Comparison of ENCODE assay signal across 8 mouse cellular contexts in genomic region chr13:49015366-49016306, GRCm38 (mm10). TPM values are rescaled to one million over a fixed set of nuclear protein-coding genes. Genes with fewer than 3 reads are reported as not detected.
DNase-seq lines count a peak whose midpoint lies in the region; ATAC-seq and TF ChIP-seq lines count a peak whose summit lies in the region.

No protein-coding gene starts in this region.

- peak overlapping the region; percentile 64 for H3K4me2 ChIP-seq in limb, embryonic 13.5 days (replicated peaks)
- peak overlapping the region; percentile 48 for H3K4me2 ChIP-seq in midbrain, embryonic 13.5 days (replicated peaks)

- no peaks in the 10 kb centered on the region for H3K27me3 ChIP-seq in limb, embryonic 13.5 days
- H3K27me3 ChIP-seq in midbrain, embryonic 13.5 days: peaks cover 7% of the 10 kb centered on the region
- no peaks in the 10 kb centered on the region for H3K27me3 ChIP-seq in thymus, adult 2 months (ENCODE audit: control insufficient read depth, insufficient read depth, low read length)

- H3K4me3 ChIP-seq in limb, embryonic 13.5 days: peak overlapping the region; percentile 28
- peak overlapping the region; percentile 22 for H3K4me3 ChIP-seq in midbrain, embryonic 13.5 days (replicated peaks)
- peak overlapping the region; percentile 28 for H3K4me3 ChIP-seq in thymus, adult 2 months (ENCODE audit: control insufficient read depth, insufficient read depth, low read length)

- intact Hi-C loops in heart, postnatal 14 days (cut with DNase I): no loop called here

- DNase-seq in heart, adult 11 months: peak; percentile 87
- DNase-seq in heart, postnatal 14 days: no peak
- DNase-seq in cerebellum, adult 11-12 months: peak; percentile 58
- DNase-seq in thymus, adult 2 months: peak; percentile 62
- no peak for DNase-seq in left cerebral cortex, adult 11 months (ENCODE audit: low spot score)

- H3K9ac ChIP-seq in limb, embryonic 13.5 days: peak overlapping the region; percentile 46
- peak overlapping the region; percentile 51 for H3K9ac ChIP-seq in midbrain, embryonic 13.5 days (replicated peaks)

- 3% methylated on average over 30 of the region's 30 CpGs for WGBS in limb, embryonic 13.5 days
- 3% methylated on average over 30 of the region's 30 CpGs for WGBS in midbrain, embryonic 13.5 days
- WGBS in thymus, adult 2 months: 30% methylated on average over 30 of the region's 30 CpGs

- H3K36me3 ChIP-seq in limb, embryonic 13.5 days: no peaks in the 10 kb centered on the region
- H3K36me3 ChIP-seq in midbrain, embryonic 13.5 days: no peaks in the 10 kb centered on the region
- H3K36me3 ChIP-seq in thymus, adult 2 months (ENCODE audit: control insufficient read depth, insufficient read depth, low read length): no peaks in the 10 kb centered on the region

- peaks cover 7% of the 10 kb centered on the region; the same call in 1 of the 2 replicates for H3K9me3 ChIP-seq in limb, embryonic 13.5 days
- 0 out of 2 replicates have a peak, but pooled peaks cover 3% of the 10 kb centered on the region for H3K9me3 ChIP-seq in midbrain, embryonic 13.5 days

- peaks cover 22% of the 10 kb centered on the region for H3K4me1 ChIP-seq in limb, embryonic 13.5 days
- H3K4me1 ChIP-seq in midbrain, embryonic 13.5 days (replicated peaks): peaks cover 26% of the 10 kb centered on the region
- peaks cover 27% of the 10 kb centered on the region for H3K4me1 ChIP-seq in thymus, adult 2 months (replicated peaks; ENCODE audit: control insufficient read depth, insufficient read depth, low read length)

- TF ChIP-seq CTCF in thymus, adult 2 months (IDR thresholded peaks at IDR 0.05; ENCODE audit: borderline replicate concordance, control insufficient read depth, extremely low read depth, insufficient read depth, low read length, poor library complexity): peak; percentile 30; the same call in 1 of the 2 replicates

- H3K27ac ChIP-seq in limb, embryonic 13.5 days: peak overlapping the region; percentile 93
- H3K27ac ChIP-seq in midbrain, embryonic 13.5 days: peak overlapping the region; percentile 85
- H3K27ac ChIP-seq in thymus, adult 2 months (ENCODE audit: control insufficient read depth, insufficient read depth, low read length): peak overlapping the region; percentile 25; the same call in 1 of the 2 replicates

- ATAC-seq in granulocyte monocyte progenitor cell, adult 5-6 weeks (replicated peaks; ENCODE audit: poor library complexity, severe bottlenecking): peak; percentile 86
- ATAC-seq in limb, embryonic 13.5 days (ENCODE audit: low FRiP score, low read depth): peak; percentile 62
- ATAC-seq in midbrain, embryonic 13.5 days: peak; percentile 69

- no peak for TF ChIP-seq POLR2A in thymus, adult 2 months (IDR thresholded peaks at IDR 0.05; ENCODE audit: control insufficient read depth, extremely low read depth, insufficient read depth, low read length, poor library complexity)

RNA-seq across cellular contexts. Expression of gene Fam120a, which starts 47.8 kb away (rescaled TPM):
- 100 to 1,000 TPM; 107 to 109 TPM for total RNA-seq in heart, postnatal 14 days (2021)
- 161 and 168 TPM in 2 replicates for total RNA-seq in granulocyte monocyte progenitor cell, adult 5-6 weeks (2014; fragmentation: Nextera tagmentation)
- total RNA-seq in granulocyte monocyte progenitor cell, adult 5-6 weeks (2017): 123 and 128 TPM in 2 replicates
- 21.4 and 22.0 TPM in 2 replicates for polyA plus RNA-seq in limb, embryonic 13.5 days (2015; fragmentation: Nextera tagmentation; extraction: Ambion mirVana)
- polyA plus RNA-seq in midbrain, embryonic 13.5 days (2015; fragmentation: Nextera tagmentation; extraction: Ambion mirVana): 11.5 and 12.2 TPM in 2 replicates
- polyA plus RNA-seq in thymus, adult 2 months (2012; rRNA removed): 120 and 142 TPM in 2 replicates

Comparison
In these comparisons a context has a peak if more than half of its experiments do, and no peak if none do; other contexts are left out.
1. DNase-seq: peak in heart, adult 11 months (single experiment), cerebellum, adult 11-12 months (single experiment) and thymus, adult 2 months (single experiment); none in heart, postnatal 14 days (0 of 2) and left cerebral cortex, adult 11 months (single experiment).
2. H3K27ac ChIP-seq: peak in every context shown above with its lines; median percentile 93 in limb, embryonic 13.5 days; 85 in midbrain, embryonic 13.5 days; 25 in thymus, adult 2 months.
3. Peak in every context shown above with its lines, with median percentiles within 50 percentile points of each other: ATAC-seq and H3K4me3 ChIP-seq.